Mouse (Mus musculus): Measurements from ENCODE around the gene Npas2.

GRCm38 (mm10) chr1:39244726-39245125 is 51.2 kb downstream of the Npas2 start:
- no peak for TF ChIP-seq CTCF (IDR thresholded peaks at IDR 0.05; ENCODE audit: control insufficient read depth, insufficient read depth, low read length)
- no peak for TF ChIP-seq POLR2A (IDR thresholded peaks at IDR 0.05; ENCODE audit: borderline replicate concordance, control insufficient read depth, low read depth, low read length)

Measured in bone marrow, adult 2 months (tissue).